Mouse (Mus musculus): Measurements from ENCODE around the gene Polr2e.
"Not testable (repeated sequence)": the region's sequence is repeated elsewhere in the genome, so short reads cannot be mapped to it uniquely, and the experiment has no call there.

Gene Polr2e

DNA sequence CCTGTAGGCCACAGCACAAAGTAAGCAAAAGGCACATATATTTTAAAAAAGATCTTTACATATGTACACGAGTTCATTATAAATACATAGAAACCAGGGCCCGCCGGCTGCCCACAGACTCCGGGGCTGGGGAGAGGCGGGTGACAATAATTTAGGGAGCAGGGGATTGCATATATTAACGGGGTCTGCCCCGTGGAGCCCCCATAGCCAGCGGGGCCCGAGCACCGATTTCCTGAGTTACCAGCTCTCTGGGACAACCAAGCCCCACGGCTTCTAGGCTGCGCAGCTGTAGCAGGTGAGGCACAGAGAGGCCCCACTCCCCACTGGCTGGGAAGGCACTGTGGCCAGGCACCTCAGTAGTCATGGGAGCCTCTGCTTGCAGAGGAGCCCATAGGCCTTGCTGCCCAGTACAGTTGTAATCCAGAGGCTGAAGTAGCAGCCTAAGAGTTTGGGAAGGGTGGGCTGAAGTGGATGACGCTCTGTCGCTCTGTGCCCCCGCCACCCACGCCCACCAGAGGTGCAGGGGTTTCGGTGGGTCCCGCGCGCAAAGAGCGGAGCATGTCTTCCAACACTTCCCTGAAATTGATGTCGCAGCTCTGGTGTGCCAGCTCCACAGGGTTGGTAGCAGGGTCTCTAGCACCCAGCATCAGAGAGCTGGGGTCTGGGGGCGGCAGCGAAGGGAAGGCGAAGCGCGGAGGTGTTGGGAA, 17.5 kb upstream of the Polr2e start:
- peak in 1 of 2 experiments; percentile 41 for DNase-seq

DNA sequence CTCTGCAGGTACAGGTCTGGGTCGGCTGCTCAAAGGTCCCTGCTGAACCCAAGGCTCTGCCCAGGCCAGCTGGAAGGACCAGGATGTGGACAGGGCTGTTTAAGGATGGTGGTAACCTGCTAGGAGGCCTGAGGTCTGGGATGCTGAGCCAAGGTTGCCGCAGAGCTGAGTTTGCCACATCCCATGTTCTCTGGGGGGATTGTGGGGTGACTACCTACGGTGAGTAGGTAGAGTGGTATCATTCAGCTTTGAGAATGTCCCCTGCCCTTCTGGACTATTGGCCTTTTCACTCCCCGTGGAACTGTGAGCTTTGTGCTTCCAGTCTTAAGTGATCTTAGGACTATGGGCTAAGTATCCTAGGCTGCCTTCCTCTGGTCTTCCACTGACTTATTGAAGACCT, 16.9 kb upstream of the Polr2e start:
- DNase-seq = peak in 1 of 2 experiments; percentile 51

DNA sequence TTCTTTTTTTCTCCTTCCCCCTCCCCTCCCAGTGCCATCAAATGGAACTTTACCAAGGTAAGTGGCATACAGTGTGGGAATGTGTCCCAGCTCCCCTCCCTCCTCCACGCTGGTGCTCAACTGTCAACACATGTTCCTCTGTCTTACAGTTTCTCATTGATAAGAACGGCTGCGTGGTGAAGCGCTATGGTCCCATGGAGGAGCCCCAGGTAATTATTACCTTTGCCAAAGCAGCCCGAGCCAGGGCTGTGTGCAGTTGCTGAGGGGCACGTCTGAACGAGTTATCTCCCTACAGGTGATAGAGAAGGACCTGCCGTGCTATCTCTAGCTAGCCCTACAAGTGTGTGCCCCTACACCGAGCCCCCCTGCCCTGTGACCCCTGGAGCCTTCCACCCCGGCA, 16.3 kb upstream of the Polr2e start:
- DNase-seq = peak in 1 of 2 experiments; percentile 50

DNA sequence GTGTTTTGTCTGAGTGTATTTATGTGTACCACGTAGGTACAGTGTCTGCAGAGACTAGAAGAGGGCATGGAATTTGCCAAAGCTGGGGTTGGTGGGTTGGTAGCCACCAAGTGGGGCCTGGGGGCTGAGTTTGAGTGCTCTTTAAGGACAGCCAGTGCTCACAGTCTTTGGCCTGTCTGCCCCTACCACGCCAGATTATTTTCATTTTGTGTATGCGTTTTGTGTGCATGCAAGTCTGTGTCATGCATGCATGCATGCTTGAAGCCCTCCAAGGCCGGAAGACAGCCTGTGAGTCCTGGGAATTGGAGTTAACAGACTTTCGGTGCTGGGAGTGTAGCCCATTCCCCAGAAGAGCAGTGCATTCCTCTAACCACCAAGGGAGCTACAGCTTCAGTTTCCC, 15.8 kb upstream of the Polr2e start:
- DNase-seq = no peak

DNA sequence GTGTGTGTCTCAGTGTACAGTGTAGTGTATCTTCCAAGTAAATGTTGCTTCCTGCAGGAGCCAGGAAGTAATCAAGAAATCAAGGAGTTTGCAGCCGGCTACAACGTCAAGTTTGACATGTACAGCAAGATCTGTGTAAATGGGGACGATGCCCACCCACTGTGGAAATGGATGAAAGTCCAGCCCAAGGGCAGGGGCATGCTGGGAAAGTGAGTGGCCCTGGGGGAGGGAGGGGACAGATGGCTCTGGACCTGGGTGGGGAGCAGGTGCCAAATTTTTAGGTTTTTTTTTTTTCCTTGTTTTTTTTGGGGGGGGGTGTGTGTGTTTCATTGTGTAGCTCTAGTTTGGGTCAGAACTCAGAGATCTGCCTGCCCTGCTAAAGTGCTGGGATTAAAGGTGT, 15.3 kb upstream of the Polr2e start:
- not testable (repeated sequence) for DNase-seq

DNA sequence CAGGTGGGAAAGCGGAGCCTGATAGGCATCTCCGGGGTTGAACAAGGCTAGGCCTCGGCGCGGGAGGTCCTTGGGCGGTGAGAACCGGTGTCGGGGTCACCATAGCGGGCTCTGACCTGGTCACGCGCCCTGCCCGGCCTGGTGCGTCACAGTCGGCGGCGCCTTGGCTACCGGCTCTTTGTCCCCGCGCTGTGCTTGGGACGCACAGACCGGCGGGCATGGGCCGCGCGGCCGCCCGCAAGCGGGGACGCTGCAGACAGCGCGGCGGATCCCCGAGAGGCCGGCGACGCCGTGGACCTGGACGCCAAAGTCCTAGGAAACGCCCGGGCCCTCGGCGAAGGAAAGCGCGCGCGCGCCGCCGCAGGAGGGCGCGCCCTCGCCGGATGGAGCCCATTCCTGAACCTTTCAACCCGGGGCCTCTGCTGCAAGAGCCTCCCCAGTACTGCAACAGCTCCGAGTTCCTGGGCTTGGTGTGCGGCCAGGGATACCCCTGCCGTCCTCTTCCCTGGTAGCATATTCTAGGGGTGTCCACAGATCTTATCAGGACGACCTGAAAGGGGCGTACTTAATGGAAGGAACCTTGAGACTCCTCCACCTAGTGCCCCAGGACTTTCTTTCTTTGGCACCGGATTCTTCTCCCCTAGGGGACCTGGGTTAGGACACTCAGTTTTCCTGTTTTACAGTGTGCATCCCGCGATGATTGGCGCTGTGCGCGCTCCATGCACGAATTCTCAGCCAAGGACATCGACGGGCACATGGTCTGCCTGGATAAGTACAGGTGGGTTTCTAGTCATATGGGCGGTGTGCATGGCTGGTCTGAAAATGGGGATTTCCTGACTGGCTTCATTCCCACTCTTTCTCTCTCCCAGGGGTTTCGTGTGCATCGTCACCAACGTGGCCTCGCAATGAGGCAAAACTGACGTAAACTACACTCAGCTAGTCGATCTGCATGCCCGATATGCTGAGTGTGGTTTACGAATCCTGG, 14.5 kb upstream of the Polr2e start:
- peak; percentile 80 to 85 for DNase-seq

DNA sequence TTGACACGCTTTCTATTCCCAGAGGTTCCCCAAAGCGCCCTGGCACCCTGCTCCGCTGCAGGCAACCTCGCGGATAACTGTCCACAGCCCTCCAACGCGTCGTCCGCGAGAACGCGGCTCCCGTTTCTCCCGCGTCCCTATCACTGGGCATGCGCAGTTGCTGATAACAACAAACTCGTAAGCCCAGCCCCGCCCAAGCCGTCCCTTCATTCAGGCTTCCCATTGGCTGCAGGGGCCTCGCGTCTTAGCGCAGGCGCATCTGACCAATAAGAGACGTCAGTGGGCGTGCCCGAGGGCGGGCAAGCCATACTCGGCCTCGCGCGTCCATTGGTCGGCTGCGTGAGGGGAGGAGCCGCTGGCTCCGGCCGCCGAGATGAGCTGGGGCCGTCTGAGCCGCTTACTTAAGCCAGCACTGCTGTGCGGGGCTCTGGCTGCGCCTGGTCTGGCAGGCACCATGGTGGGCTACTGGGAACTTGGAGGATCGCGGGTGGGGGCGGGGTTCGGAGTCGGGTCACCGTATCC, 13.7 kb upstream of the Polr2e start:
- DNase-seq = peak; percentile 100

DNA sequence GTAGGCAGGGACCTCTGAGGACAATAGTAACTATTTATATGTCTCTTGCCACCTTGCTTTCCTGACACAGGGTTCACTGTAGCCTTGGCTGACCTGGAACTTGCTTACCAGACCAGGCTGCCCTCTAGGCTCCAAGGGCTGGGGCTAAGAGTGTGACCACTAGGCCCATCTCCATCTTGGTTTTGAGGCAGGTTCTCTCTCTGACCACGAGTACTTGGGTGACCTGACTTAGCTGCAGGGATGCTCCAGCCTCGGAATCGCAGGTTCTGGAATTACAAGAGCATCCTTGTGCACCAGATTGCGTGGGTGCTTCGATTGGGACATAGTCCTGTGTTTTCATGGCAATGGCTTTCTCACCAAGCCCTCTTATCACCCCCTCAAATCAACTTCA, 12.8 kb upstream of the Polr2e start:
- no peak for DNase-seq

DNA sequence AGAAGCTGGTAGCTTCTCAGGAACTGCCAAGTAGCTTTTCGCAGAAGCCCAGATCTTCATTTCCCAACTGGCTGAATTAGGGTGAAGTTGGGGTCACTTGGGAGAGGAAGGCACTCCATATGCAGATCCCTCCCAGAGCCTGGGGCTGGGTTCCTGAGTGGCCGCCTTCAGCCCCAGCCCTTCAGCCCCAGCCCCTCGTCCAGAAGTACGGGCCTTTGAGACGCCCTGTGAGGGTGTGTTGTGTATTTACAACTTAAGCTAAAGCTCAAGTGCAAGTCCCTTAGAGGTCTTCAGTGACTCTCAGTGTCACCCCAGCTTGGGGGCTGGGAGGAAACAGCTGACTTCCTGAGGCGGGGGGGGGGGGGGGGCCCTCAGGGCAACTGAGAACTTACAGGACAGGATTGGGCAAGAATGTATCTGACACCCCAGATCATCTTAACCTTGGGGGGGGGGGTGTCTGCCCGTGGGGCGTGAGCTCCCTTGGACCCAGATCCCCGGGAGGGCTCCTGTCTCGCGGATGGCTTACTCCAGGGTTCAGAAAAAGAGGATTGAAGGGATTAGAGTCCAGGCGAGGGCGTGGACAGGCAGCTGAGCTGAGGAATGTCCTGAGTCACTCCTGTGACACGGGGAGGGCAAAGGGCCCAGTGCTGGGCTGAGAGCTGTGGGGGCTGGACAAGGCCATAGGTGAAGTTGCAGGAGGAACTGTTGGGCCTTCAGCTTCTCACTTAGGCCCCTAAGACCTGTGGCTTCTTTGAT, 12.2 kb upstream of the Polr2e start:
- DNase-seq = peak; percentile 91 to 95

DNA sequence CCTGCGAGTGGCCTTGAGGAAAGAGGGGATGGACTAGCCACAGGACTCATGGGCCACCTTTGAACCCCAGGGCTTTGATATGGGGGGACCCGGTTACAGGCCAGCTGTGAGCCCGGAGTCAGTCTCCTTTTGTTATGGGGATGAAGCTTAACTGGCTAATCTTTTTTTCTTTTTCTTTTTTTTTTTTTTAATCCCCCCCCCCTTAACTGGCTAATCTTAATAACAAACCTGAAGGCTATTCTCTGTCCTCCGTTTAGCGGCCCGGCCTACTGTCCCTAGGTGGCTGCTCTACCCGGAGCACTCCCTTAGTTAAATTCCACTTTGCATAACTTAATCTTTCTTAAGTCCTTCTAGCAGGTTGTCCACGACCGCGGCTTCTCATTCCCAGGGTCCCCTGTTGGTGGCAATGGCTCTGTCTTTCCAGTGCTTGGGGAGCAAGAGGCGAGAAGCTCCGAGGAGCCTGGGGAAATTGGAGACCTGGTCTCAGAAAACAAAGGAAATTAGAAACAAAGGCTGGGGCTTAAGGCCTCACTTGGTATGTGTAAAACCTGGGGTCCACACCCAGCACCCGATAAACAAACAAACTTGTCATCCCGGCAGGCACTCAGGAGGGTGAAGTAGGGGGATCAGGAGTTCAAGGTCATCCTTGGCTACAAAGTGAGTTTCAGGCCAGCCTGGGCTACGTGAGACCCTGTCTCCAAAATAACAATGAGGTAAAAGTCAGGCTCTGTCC, 11.5 kb upstream of the Polr2e start:
- peak in 1 of 2 experiments; percentile 44 for DNase-seq

DNA sequence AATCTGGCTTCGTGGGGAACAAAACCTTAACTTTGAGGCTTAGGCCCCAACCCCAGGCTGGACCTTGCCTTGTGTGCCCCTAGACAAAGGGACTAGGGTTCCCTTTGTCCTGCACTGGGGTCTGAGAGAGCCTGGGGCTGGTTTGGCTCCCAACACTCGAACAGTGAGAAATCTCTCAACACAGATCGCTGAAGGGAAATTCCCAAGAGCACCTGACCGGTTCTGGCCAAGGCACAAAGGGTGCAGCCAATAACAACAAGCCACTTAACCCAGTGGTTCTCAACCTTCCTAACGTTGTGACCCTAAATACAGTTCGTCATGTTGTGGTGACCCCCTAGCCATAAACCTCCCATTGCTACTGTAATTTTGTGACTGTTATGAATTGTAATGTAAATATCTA, 10.6 kb upstream of the Polr2e start:
- peak in 1 of 2 experiments; percentile 48 for DNase-seq

DNA sequence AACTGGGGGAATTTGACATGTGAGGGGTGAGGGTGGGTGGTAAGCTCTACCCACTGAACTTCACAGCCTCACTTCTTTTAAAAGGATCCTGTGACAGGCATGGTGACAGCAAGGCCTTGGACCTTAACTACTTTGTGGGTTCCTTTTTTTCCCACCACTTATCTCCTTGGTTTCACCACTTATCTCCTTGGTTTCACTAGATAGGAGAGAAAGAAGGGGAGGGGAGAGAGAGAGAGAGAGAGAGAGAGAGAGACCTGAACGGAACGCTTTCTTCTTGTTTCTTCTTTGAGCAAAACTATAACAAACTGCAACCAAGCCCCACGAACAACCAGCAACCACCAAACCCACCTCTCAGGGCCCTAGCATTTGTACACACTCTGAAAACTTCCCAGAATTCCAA, 9.2 kb upstream of the Polr2e start:
- no peak for DNase-seq

DNA sequence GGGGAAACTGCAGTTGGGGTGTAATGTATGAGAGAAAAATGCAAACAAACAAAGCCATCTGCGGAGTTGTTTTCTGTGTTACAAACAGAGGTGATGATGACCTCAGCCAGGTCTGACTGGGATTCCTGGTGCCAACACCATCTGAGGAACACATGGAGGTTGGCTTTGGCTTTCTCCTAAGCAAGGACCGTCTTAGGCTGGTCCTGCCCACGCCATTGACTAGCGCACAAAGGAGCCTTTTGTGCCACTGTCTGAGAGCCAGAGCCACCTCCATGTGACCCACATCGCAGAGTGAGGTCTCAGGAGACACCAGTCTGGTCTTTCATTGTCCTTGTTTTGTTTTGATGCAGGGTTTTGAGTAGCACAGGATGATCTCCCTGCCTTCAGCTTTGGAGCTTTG, 8.8 kb upstream of the Polr2e start:
- no peak for DNase-seq

DNA sequence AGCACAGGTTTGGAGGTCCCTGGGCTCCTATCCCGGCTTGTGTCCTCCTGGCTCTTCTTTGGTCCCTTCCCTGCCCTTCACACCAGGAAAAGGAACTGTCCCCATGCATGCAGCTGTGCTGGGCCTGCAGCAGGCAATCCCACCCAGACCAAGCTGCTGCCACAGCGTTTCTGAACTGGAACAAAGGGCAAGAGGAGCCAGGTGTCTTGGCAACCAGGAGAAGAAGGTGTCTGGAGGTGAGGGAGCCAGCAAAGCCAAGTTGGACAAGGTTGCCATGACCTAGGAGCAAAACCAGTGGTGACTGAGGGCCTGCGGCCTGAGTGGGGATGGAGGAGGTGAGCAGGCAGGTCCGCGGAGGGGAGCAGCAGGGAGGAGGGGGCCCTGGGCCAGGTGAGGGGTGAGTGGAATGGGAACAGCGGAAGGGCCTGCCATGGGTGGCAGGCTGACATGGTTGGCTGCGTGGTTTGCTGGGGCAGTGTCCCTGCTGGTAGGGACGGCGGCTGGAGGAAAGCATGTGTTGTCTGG, 7.5 kb upstream of the Polr2e start, which contains the start of gene Gpx4:
Gpx4 (plus strand) TSS at position 126 of the 525 bp plus-strand sequence.
- peak in 1 of 2 experiments; percentile 56 for DNase-seq

DNA sequence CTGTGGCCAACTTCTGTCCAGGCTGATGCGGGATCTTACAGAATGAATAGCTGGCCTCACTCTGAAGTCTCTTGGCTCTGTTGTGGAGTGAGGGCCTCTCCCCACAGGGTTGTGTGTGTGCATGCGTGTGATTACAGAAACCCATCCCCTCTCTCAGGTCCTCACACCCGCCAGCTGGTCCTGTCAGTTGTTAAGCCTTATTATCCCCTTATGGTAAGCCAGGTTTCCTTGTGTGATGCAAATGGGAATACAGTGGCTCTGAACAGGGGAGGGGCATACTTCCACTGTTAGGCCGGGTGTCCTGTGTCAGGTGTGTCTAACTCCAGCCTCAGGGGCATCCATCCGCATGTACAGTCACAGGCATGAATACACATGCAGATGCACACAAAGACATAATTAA, 6.2 kb upstream of the Polr2e start:
- DNase-seq = no peak

DNA sequence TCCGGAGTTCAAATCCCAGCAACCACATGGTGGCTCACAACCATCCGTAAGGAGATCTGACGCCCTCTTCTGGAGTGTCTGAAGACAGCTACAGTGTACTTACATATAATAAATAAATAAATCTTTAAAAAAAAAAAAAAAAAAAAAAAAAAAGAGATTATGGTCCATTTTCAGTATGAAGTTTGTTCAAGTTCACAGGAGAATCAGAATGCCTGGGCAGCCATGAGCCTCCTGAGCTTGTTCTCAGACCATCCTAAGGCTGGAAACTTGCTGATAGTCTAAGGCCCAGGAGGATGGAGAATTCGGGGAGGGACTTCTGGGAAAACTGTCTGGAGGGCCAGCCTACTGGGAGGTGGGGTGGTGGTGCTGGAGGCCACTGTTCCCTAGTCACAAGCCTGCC, 5.8 kb upstream of the Polr2e start:
- DNase-seq = not testable (repeated sequence)

DNA sequence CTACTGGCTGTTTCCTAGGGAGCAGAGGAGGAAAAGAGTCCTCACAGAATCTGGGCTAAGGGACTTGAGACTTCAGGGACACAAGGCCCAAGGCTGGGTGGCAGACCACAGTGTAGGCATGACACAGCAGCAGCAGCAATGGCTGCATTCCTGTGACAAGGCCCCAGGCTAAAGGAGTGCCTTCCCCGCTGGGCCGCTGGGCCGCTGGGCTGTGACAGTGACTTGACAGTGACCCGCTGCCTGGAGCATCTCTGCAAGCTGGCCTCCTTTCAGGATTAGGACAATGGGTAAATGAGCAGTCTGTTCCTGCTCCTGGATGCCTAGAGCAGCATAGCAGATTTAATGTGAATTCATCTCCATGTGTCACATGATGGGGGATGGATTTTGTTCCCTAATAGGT, 4.5 kb upstream of the Polr2e start:
- no peak for DNase-seq

DNA sequence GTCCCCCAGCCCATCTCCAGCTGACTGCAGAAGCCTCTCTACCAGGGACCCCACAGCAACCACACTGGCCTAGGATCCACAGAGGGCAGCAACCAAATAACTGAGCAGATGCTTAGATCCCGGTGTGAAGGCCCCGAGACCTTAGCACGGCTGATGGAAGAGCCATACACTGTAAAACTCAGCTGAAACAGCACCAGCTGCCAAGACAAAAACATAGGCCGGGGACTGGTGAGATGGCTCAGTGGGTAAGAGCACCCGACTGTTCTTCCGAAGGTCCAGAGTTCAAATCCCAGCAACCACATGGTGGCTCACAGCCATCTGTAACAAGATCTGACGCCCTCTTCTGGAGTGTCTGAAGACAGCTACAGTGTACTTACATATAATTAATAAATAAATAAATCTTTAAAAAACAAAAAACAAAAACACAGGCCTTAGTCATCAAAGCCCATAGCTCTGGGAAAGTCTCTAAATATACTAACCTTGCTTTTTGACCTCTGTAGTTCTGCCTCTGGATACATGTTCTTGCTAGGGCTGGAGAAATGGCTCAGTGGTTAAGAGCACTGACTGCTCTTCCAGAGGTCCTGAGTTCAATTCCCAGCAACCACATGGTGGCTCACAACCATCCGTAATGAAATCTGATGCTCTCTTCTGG, 1.9 kb upstream of the Polr2e start:
- DNase-seq = not testable (repeated sequence)

DNA sequence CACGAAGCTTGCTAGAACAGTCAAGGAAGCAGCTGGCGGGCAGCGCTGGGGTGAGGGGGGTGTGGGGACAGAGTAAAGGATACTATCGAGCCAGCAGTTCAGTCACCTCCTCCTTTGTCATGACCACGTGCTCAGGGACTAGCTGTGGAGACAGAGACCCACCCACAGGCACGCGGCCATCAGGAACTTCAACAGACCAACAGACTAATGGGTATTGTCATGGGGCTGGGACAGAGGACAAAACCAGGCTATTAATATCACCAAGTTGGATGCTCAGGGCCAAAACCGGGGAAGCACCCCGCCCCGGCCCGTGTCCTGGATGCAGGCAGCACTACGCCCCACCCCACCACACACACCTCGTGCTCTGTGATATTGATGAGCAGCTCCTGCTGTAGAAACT, 2.8 kb downstream of the Polr2e start:
- DNase-seq = peak; percentile 48 to 60

DNA sequence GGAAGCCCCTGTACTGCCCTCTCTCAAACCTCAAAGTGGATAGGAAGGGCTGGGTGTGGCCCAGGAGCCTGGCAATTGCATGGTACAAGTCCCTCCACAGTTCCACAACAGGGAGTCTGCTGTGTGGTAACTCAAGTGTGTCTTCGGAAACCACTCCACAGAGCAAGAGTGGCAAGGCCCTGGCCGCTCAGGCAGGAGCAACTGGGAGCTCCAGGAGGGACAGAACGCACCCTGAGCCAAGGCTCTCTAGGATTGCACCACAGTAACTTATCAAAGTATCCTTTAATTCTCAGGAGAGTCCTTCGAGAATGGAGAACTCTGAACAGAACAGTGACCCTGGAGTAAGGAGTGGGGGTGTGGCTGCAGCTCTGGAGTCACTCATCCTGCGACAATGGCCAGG, 3.9 kb downstream of the Polr2e start:
- DNase-seq = no peak

DNA sequence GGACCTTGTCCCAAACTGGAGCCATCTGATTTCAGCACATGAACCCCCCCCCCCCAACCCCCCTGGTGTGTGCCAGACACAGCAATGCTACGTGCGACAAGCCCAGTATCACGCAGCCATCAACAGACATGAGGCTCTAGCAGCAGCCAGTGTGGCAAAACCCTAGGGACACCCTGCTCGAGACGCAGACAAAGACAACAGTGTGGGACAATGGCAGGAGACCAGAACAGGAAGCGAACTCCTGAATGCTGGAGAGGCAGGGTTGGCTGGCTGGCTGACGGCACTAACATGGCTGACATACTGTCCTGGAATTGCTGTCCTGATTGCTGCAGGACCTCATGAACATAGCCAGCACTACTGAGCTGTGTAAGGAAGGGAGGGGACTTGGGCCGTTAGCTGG, 4.4 kb downstream of the Polr2e start:
- DNase-seq = no peak
